Mouse (Mus musculus) lung, adult 2 months (tissue): ENCODE measurements around the gene Rab25. TPM values are rescaled to one million over a fixed set of nuclear protein-coding genes. Genes with fewer than 3 reads are reported as not detected.

Experiments
- DNase-seq: peaks from one replicate; pipeline ENCODE4 v3.0.0; 2022
- H3K4me1 ChIP-seq: fragments of 200-500 bp; 2 replicates; pipeline ENCODE4 v1.6.1; 2011; ENCODE audit warnings: low read length; ENCODE audit not compliant: control insufficient read depth, insufficient read depth
- H3K4me3 ChIP-seq: fragments of 200-500 bp; replicated peaks from 2 replicates; pipeline ENCODE3; 2011; ENCODE audit warnings: low read depth, mild to moderate bottlenecking, control low read depth, low read length; ENCODE audit errors: extremely low read depth
- CTCF ChIP-seq: fragments of 200-500 bp; IDR thresholded peaks from 2 replicates; pipeline ENCODE4 v1.5.1; 2011; ENCODE audit warnings: mild to moderate bottlenecking, low read length, control low read depth; ENCODE audit not compliant: insufficient read depth
- POLR2A ChIP-seq: fragments of 200-500 bp; IDR thresholded peaks from 2 replicates; pipeline ENCODE4 v1.6.1; 2011; ENCODE audit warnings: low read depth, mild to moderate bottlenecking, control low read depth, low read length, borderline replicate concordance; ENCODE audit errors: extremely low read depth
- WGBS: fragments of 180-500 bp; shearing (Covaris S2); methylation state at CpG from one replicate; pipeline ENCODE4 v1.1.7; 2018; 5-methylcytosine and 5-hydroxymethylcytosine counted together
- polyA plus RNA-seq: library from polyadenylated mRNA; depleted of rRNA; stranded (reverse); fragments of >200 nt; gene quantifications from 2 replicates; pipeline ENCODE4 v1.2.3, GENCODE M21; 2012

Rab25 gene
- polyA plus RNA-seq, 1 experiment: 105 TPM

GRCm38 (mm10) chr3:88543651-88544410, 4.3 kb downstream of the Rab25 start:
- 51% methylated on average over 5 of the region's 5 CpGs for WGBS
- H3K4me3 ChIP-seq: no peak overlapping the region
- TF ChIP-seq CTCF (no peak), POLR2A (no peak)
- DNase-seq: no peak
- no peaks in the 10 kb centered on the region for H3K4me1 ChIP-seq

DNA sequence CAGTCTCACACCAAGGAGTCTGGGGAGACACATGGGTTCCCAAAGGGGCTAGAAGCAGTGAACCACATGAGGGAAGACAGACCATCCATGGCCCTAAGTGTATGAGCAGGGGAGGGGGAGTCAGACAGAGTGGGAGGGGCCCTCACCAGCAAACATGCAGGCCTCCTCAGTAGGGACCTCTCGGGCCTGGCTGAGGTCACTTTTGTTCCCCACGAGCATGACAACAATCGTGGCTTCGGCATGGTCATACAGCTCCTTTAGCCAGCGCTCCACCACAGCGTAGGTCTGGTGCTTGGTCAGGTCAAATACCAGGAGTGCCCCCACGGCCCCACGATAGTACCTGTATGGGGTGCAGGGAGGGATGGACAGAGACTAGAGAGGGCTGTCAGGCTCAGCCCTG, 4.9 kb downstream of the Rab25 start:
- no peak overlapping the region for H3K4me3 ChIP-seq
- TF ChIP-seq POLR2A: no peak
- TF ChIP-seq CTCF: no peak
- 79% methylated on average over 8 of the region's 8 CpGs for WGBS
- no peaks in the 10 kb centered on the region for H3K4me1 ChIP-seq
- no peak for DNase-seq

DNA sequence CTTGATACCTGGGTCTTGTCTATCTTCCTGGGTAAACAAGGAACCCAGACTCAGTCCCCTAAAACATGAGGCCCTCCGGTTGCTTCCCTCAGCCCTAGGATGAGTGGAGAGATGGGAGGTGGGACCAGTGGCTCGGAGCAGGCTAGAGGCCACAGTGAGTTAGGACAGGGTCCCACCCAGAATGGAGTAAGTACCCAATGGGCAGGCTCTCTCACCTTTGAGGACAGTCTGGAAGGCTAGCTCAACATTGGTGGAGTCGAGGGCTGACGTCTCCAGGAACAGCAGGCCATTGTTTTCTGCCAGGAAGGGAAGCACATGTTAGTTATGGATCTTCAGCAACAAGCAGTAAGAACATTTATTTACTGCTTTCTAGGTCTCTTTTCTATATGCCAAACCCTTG, 5.6 kb downstream of the Rab25 start:
- no peak for TF ChIP-seq POLR2A
- TF ChIP-seq CTCF: no peak
- Histone ChIP-seq H3K4me1 (no peaks in the 10 kb centered on the region), H3K4me3 (no peak overlapping the region)
- 65% methylated on average over 4 of the region's 4 CpGs for WGBS
- DNase-seq: no peak

DNA sequence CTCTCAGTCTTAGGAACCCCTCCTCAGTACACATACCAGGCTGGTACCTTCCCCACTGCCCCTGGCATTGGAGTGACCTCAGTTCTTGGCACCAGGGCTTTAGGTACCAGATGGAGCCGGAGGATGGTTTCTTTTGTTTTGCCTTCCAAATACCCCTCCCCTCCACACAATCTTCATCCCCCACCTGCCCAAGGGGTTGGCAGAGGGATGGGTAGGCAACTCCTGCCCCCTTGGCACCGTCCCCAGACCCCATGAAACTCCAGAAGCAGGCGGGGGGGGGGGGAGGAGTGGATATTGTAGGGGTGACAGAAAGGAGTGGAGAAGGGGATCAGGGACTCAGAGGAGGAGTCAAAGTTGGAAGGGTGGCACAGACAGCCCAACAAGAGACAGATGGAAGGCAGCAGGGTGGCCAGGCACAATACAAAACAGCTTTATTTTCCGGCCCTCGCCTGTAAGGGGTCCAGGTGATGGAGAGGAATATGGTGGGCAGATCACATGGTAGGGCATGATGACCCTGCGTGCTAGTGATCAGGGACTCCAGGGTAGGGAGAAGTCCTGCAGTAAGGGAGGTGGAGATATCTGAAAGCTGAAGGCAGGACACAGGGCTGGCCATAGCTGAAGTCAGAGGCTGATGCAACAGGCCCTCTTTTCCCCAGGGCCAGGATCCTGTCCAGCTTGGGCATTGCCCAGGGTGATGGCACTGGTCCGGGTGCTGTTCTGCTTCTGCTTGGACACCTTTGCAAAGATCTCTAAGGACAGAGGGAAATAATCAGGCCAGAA, 6.3 kb downstream of the Rab25 start:
- peaks cover 2% of the 10 kb centered on the region; the same call in 1 of the 2 replicates for H3K4me1 ChIP-seq
- DNase-seq: no peak
- 76% methylated on average over 7 of the region's 7 CpGs for WGBS
- TF ChIP-seq CTCF: no peak
- no peak for TF ChIP-seq POLR2A
- no peak overlapping the region for H3K4me3 ChIP-seq

- H3K4me1 ChIP-seq: peaks cover 4% of the 10 kb centered on the region; the same call in 1 of the 2 replicates
- H3K4me3 ChIP-seq: no peak overlapping the region
- no peak for DNase-seq
- TF ChIP-seq POLR2A: no peak
- no peak for TF ChIP-seq CTCF
- WGBS: 70% methylated on average over 5 of the region's 5 CpGs
These were observed 8.0 kb downstream of the Rab25 start for GRCm38 (mm10) chr3:88540085-88540484.

- Histone ChIP-seq H3K4me1 (peaks cover 4% of the 10 kb centered on the region; the same call in 1 of the 2 replicates), H3K4me3 (no peak overlapping the region)
- WGBS: 39% methylated on average over 3 of the region's 3 CpGs
- DNase-seq: no peak
- TF ChIP-seq POLR2A (no peak), CTCF (no peak)
These were observed 8.7 kb downstream of the Rab25 start for GRCm38 (mm10) chr3:88539397-88539796.

DNA sequence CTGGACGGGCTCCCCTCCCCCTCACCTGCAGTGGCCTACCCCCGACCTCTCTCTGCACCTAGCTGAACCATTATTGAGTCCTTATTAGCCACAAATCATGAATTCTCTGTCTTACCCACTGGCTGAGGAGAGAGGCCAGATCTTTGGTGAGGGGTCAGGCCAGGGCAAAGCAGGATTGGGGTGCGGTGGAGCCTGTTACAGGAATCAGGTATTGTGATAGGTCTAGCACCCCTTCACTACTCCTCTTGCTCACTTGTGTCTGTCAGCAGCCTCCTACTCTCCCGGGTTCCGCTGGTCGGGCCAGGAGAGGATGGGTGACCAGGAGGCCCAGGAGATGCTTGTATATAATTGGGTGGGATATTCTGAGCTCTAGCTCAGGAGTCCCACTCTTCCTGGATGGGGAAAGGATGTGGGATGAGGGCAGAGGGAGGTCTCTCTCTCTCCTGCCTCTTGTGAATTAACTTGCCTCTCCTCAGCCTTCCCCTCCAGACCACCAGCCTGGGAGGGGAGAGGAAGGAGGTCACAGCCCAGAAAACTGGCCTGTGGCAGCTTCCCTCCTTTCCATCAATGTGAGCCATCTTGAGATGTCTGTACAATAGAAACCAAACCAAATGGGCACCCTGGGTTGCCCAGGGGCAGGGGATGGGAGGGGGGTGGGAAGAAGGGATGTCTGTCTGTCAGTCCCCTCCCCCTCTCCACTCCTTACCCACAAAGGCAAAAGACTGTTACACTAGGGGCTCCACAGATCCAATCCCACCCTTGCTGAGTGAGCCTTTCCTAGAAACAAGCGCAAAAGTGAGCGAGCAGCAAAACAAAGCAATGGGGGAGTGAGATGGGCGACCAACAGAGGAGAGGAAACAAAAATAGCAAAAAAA, 9.6 kb downstream of the Rab25 start:
- H3K4me1 ChIP-seq: peaks cover 4% of the 10 kb centered on the region; the same call in 1 of the 2 replicates
- H3K4me3 ChIP-seq: no peak overlapping the region
- no peak for DNase-seq
- 75% methylated on average over 9 of the region's 9 CpGs for WGBS
- TF ChIP-seq POLR2A: no peak
- TF ChIP-seq CTCF: no peak

- peak overlapping the region; percentile 72 for H3K4me3 ChIP-seq
- no peak for DNase-seq
- peaks cover 7% of the 10 kb centered on the region; the same call in 1 of the 2 replicates for H3K4me1 ChIP-seq
- 72% methylated on average over 6 of the region's 6 CpGs for WGBS
- TF ChIP-seq POLR2A (no peak), CTCF (no peak)
These were observed 11.0 kb downstream of the Rab25 start for GRCm38 (mm10) chr3:88537146-88537545.

DNA sequence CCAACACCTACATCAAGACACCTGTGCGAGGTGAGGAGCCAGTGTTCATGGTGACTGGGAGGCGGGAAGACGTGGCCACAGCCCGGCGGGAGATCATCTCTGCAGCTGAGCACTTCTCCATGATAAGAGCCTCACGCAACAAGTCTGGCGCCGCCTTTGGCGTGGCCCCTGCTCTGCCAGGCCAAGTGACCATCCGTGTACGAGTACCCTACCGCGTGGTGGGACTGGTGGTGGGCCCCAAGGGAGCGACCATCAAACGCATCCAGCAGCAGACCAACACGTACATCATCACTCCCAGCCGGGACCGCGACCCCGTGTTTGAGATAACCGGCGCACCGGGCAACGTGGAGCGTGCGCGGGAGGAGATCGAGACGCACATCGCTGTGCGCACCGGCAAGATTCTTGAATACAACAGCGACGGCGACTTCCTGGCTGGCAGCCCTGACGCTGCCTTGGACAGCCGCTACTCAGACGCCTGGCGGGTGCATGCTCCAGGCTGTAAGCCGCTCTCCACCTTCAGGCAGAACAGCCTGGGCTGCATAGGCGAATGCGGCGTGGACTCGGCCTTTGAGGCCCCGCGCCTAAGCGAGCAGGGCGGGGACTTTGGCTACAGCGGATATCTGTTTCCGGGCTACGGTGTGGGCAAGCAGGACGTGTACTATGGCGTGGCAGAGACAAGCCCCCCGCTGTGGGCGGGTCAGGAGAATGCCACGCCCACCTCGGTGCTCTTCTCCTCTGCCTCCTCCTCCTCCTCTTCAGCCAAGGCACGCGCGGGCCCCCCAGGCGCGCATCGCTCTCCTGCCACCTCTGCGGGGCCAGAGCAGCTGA, 11.8 kb downstream of the Rab25 start:
- Histone ChIP-seq H3K4me3 (peak overlapping the region; percentile 72), H3K4me1 (peaks cover 7% of the 10 kb centered on the region; the same call in 1 of the 2 replicates)
- WGBS: 17% methylated on average over 64 of the region's 64 CpGs
- DNase-seq: peak; percentile 84
- TF ChIP-seq CTCF (no peak), POLR2A (peak; percentile 90)
